Mouse (Mus musculus) ES-Bruce4 (cell line): Measurements from ENCODE around the gene Me3. TPM values are rescaled to one million over a fixed set of nuclear protein-coding genes. Genes with fewer than 3 reads are reported as not detected.

Source experiments
- H3K27ac ChIP-seq: 2 replicates; pipeline ENCODE4 v1.5.1; 2012; ENCODE audit warnings: low read length, inconsistent platforms; ENCODE audit not compliant: insufficient read depth
- H3K27me3 ChIP-seq: 2 replicates; pipeline ENCODE4 v1.6.1; 2012; ENCODE audit warnings: mild to moderate bottlenecking, low read length, inconsistent platforms; ENCODE audit not compliant: control insufficient read depth, poor library complexity, insufficient read depth, severe bottlenecking
- H3K36me3 ChIP-seq: 2 replicates; pipeline ENCODE4 v1.6.1; 2012; ENCODE audit warnings: inconsistent platforms, mild to moderate bottlenecking, low read length, moderate library complexity; ENCODE audit not compliant: control insufficient read depth, poor library complexity, insufficient read depth, severe bottlenecking
- H3K4me1 ChIP-seq: one replicate; pipeline ENCODE4 v1.8.1; 2011; ENCODE audit warnings: low read length; ENCODE audit not compliant: control insufficient read depth, insufficient read depth
- H3K4me3 ChIP-seq: 2 replicates; pipeline ENCODE4 v1.5.1; 2011; ENCODE audit warnings: low read depth, mild to moderate bottlenecking, low read length
- H3K9ac ChIP-seq: 2 replicates; pipeline ENCODE4 v1.6.1; 2012; ENCODE audit warnings: low read depth, mild to moderate bottlenecking, inconsistent platforms; ENCODE audit not compliant: poor library complexity, severe bottlenecking
- H3K9me3 ChIP-seq: replicated peaks from 2 replicates; pipeline ENCODE4 v1.6.1; 2012; ENCODE audit warnings: mild to moderate bottlenecking, low read length, inconsistent platforms; ENCODE audit not compliant: control insufficient read depth, poor library complexity, insufficient read depth, severe bottlenecking
- CTCF ChIP-seq: IDR thresholded peaks from one replicate; pipeline ENCODE4 v1.8.1; 2011; ENCODE audit warnings: low read depth, low read length
- EP300 ChIP-seq: IDR thresholded peaks from 2 replicates; pipeline ENCODE4 v1.6.1; 2011; ENCODE audit warnings: low read depth, low read length; ENCODE audit not compliant: insufficient read depth
- POLR2A ChIP-seq: IDR thresholded peaks from one replicate; pipeline ENCODE4 v1.8.1; 2011; ENCODE audit warnings: low read length; ENCODE audit not compliant: insufficient read depth
- polyA plus RNA-seq: library from polyadenylated mRNA; stranded (reverse); fragments of >200 nt; gene quantifications from 2 replicates; pipeline ENCODE4 v1.2.4, GENCODE M21; 2011; ENCODE audit warnings: low read depth; ENCODE audit not compliant: missing spikeins, insufficient read depth, insufficient read length

Me3 gene
- polyA plus RNA-seq, 1 experiment, result 2.0 TPM

DNA sequence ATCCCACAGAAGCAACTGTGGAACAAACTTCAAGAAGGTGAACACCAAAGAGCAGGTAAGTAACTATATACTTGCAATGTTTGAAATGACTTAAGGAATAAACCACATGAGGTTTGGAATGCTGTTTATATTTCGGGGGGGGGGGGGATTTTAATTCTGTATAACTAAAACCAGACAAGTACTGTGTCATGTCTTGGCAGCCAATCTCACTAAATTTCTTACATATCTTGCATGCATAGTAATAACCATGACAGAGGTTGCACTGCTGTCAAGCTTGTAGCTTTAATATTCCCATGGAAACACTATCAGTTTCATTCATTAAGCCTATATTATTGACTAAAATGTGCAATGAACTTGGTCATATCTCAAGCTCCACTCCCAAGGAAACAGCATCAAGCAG lies 223.0 kb downstream of the Me3 start:
- no peaks in the 10 kb centered on the region for H3K9me3 ChIP-seq
- no peak overlapping the region for H3K9ac ChIP-seq
- TF ChIP-seq POLR2A (no peak), CTCF (no peak)
- H3K4me1 ChIP-seq, result no peaks in the 10 kb centered on the region
- no peaks in the 10 kb centered on the region for H3K27me3 ChIP-seq
- no peak overlapping the region for H3K27ac ChIP-seq
- H3K36me3 ChIP-seq, result no peaks in the 10 kb centered on the region
- H3K4me3 ChIP-seq, result no peak overlapping the region

DNA sequence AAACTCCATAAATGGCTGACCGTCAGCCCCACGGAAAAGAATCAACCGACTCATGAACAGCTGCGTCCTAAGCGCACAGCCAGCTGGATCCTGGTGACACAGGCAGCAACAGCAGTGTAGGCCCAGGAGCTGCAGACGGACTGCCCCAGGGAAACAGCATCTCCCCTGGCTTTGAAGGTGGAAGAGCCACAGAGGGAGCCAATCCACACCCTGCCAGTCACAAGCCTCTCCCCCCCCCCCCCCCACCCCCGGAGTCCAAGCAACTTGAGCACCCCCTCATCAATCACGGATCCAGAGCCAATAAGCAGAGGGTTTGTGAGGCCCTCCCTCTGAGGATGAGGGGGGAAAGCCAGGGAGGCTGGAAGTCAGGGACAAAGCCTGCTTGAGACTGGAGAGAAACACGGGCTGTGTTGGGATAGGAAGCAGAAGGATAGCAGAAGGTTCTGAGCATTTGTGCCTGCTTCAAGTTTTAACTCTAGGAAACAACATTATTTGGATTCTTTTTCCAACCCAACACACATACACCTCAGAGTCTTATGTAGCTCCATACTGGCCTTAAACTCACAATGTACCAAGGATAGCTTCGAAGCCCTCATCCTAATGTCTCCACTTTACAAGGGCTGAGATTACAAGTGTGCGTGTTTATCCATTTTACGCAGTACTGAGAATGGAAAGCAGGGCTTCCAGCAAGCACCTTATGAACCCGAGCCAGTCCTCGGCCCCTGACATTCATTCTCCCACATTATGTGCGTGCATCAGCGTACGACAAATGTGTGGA lies 224.4 kb downstream of the Me3 start:
- H3K27ac ChIP-seq, result no peak overlapping the region
- H3K9ac ChIP-seq, result no peak overlapping the region

DNA sequence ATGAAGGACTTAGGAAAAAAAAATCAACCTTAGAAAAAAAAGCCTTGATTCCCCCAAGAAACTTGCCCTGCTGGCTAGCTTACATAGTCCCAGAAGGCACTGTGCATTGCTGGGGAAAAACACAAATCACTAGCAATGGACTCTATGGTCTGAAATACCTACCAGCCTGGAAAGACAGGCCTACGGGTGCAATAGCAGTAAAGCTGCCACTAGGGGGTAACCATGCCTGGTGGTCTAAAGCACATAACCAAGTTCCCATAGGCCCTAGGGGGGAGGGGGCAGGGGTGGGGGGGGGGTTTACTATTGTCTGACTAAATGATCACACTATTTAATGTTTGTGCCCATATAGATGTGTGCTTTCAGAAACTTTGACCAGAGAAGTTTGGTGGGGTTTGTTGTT lies 232.6 kb downstream of the Me3 start:
- no peaks in the 10 kb centered on the region for H3K27me3 ChIP-seq
- no peaks in the 10 kb centered on the region for H3K4me1 ChIP-seq
- H3K9ac ChIP-seq, result no peak overlapping the region
- H3K9me3 ChIP-seq, result no peaks in the 10 kb centered on the region
- no peak overlapping the region for H3K27ac ChIP-seq
- H3K4me3 ChIP-seq, result no peak overlapping the region
- no peak for TF ChIP-seq EP300
- TF ChIP-seq CTCF, result no peak
- no peak for TF ChIP-seq POLR2A
- H3K36me3 ChIP-seq, result no peaks in the 10 kb centered on the region

More for the DNA sequence above, 224.4 kb downstream of the Me3 start:
- H3K36me3 ChIP-seq, result no peaks in the 10 kb centered on the region
- TF ChIP-seq EP300, result no peak
- TF ChIP-seq POLR2A, result no peak
- no peak for TF ChIP-seq CTCF
- H3K4me3 ChIP-seq, result no peak overlapping the region
- H3K4me1 ChIP-seq, result no peaks in the 10 kb centered on the region
- H3K27me3 ChIP-seq, result no peaks in the 10 kb centered on the region
- H3K9me3 ChIP-seq, result no peaks in the 10 kb centered on the region

DNA sequence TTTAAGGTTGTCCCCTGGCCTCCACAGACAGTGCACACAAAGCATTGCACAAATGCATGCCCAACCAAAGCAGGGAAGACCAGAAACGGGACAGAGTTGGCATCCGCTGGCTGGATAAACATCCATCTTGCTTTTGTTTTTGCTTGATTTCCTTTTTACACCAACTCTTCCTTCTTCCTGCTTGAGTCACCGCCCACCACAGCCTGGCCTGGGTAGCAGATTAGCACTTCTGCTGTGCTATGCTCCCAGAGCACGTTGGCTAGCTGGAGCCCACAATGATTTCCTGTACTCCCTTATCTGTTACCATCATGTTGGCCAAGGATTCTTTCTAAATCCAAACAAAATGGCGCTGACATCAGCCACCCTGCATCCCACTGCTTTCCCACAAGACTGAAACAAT lies 235.0 kb downstream of the Me3 start:
- Histone ChIP-seq H3K9me3 (no peaks in the 10 kb centered on the region), H3K4me1 (no peaks in the 10 kb centered on the region), H3K27ac (no peak overlapping the region), H3K27me3 (no peaks in the 10 kb centered on the region), H3K4me3 (no peak overlapping the region), H3K36me3 (no peaks in the 10 kb centered on the region), H3K9ac (no peak overlapping the region)
- no peak for TF ChIP-seq EP300
- TF ChIP-seq POLR2A, result no peak
- TF ChIP-seq CTCF, result no peak

DNA sequence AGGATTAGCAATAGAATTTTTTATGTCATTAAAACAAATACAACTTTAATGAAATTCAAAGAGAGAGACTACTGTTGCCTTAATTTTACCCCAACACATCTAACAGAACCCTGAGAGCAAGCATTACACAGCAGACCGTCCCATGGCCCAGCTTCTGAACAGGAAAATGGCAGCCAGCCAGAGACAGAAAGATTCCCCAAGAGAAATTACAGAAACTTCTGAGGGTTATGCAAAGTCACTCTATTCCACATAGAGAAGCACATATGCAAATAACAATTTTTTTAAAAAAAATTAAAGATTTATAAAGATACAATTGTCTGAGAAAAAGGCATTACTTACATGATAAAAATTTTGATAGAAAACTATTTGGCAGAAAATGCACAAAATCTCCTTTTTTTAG lies 247.5 kb downstream of the Me3 start:
- Histone ChIP-seq H3K27me3 (no peaks in the 10 kb centered on the region; the same call in 1 of the 2 replicates), H3K27ac (no peak overlapping the region), H3K36me3 (no peaks in the 10 kb centered on the region), H3K4me1 (no peaks in the 10 kb centered on the region), H3K9ac (no peak overlapping the region), H3K4me3 (no peak overlapping the region), H3K9me3 (no peaks in the 10 kb centered on the region)
- TF ChIP-seq EP300, result no peak
- TF ChIP-seq POLR2A, result no peak
- TF ChIP-seq CTCF, result no peak

DNA sequence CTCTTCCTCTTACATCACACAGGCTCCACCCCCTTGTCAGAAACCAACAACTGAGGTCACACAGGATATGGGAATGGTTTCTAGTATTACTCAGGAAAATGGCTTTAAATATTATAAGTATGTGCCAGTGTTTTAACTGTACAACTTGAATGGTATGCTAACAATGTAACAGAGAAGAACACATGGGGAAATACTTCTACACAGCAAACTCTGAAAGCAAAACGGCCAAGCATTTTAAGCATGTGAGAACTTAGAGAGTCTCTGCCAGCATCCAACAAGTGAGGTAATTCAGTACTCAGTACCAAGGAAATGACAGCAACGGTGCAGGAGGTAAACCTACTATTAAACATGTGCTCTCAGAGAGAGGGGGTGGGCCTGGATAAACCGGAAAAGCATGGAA lies 252.4 kb downstream of the Me3 start:
- H3K27me3 ChIP-seq, result no peaks in the 10 kb centered on the region; the same call in 1 of the 2 replicates
- no peak overlapping the region for H3K9ac ChIP-seq
- no peak overlapping the region for H3K4me3 ChIP-seq
- H3K9me3 ChIP-seq, result no peaks in the 10 kb centered on the region
- H3K27ac ChIP-seq, result no peak overlapping the region
- TF ChIP-seq CTCF (no peak), EP300 (no peak), POLR2A (no peak)
- no peaks in the 10 kb centered on the region for H3K4me1 ChIP-seq
- no peaks in the 10 kb centered on the region for H3K36me3 ChIP-seq
